Mouse (Mus musculus): ENCODE data around the gene Kcnj4.

GRCm38 (mm10) chr15:79466601-79467286 is 38.3 kb downstream of the Kcnj4 start:
- TF ChIP-seq CTCF (IDR thresholded peaks at IDR 0.05; ENCODE audit: low read depth, low read length) (peak; percentile 69; the same call in 1 of the 2 replicates), POLR2A (IDR thresholded peaks at IDR 0.05; ENCODE audit: borderline replicate concordance, low read depth, low read length) (no peak)

Data from bone marrow macrophage, adult 2 months (primary cell).